Mouse (Mus musculus): Measurements from ENCODE around the gene Insl3. TPM values are rescaled to one million over a fixed set of nuclear protein-coding genes. Genes with fewer than 3 reads are reported as not detected.

Insl3 gene
- polyA plus RNA-seq, 1 experiment from 2014 or later = 1.3 TPM

DNA sequence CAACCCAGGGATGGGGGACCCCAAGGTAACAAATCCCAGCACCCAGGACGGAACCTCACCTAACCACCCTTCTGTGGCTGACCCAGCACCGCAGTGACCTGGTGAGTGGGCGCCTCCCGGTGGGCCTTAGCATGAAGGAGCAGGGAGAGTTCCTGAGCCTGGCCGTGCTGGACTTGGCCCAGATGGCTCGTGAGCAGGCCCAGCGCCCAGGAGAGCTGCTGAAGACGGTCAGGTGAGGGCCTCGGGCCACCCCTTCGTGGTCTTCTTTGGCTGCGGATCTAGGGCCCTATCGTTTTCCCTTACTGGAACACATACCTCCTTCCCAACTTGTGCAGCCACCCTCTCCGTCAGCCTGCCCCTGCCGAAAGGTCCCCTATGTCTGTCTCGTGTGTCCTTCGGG is 9.9 kb upstream of the Insl3 start:
- Histone ChIP-seq H3K9me3 (ENCODE audit: low read length) (no peaks in the 10 kb centered on the region), H3K27me3 (ENCODE audit: insufficient read depth, low read length) (peaks cover 17% of the 10 kb centered on the region; the same call in 1 of the 2 replicates), H3K36me3 (replicated peaks; ENCODE audit: insufficient read depth, low read length) (no peaks in the 10 kb centered on the region), H3K9ac (replicated peaks) (no peak overlapping the region), H3K4me2 (ENCODE audit: low read depth, low read length) (peak overlapping the region; percentile 47; the same call in 1 of the 2 replicates), H3K27ac (ENCODE audit: low read depth) (no peak overlapping the region), H3K4me1 (ENCODE audit: insufficient read depth) (peaks cover 18% of the 10 kb centered on the region), H3K4me3 (ENCODE audit: low read depth, low read length) (no peak overlapping the region)
- 65% methylated on average over 16 of the region's 16 CpGs for WGBS (ENCODE audit: insufficient replicate concordance)
- DNase-seq = no peak
- no peak for TF ChIP-seq EP300 (IDR thresholded peaks at IDR 0.05; ENCODE audit: low read depth)
- TF ChIP-seq CTCF (IDR thresholded peaks at IDR 0.05; ENCODE audit: low read depth) = no peak
- ATAC-seq = no peak

DNA sequence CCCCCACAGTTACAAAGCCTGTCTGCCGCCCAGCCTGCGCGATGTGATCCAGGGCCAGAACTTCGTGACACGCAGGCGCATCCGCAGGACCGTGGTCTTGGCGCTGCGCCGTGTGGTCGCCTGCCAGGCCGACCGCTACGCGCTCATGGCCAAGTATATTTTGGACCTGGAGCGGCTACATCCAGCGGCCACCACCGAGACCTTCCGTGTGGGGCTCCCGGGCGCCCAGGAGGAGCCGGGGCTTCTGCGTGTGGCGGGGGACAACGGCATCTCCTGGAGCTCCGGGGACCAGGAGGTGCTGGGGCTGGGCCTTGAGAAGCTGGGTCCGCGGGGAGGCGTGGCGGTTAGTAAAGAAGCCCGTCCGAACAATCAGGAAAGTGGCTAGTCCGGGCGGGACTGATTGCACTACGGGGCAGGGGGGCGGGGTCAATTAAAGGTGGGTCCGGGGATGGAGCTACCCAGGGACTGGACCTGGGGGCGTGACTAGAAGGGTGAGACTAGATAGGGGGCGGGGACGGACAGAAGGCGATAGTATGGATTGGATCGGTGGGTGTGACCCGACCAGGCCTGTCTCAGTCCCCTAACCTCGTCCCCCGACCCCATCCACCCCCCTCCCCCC is 9.4 kb upstream of the Insl3 start:
- no peak overlapping the region for H3K9ac ChIP-seq (replicated peaks)
- no peaks in the 10 kb centered on the region for H3K9me3 ChIP-seq (ENCODE audit: low read length)
- WGBS (ENCODE audit: insufficient replicate concordance) = 63% methylated on average over 44 of the region's 46 CpGs
- 0 out of 2 replicates have a peak overlapping the region, but pooled peaks have one; percentile 13 for H3K4me3 ChIP-seq (ENCODE audit: low read depth, low read length)
- no peaks in the 10 kb centered on the region for H3K36me3 ChIP-seq (replicated peaks; ENCODE audit: insufficient read depth, low read length)
- DNase-seq (no peak), ATAC-seq (no peak)
- peaks cover 18% of the 10 kb centered on the region for H3K4me1 ChIP-seq (ENCODE audit: insufficient read depth)
- H3K27ac ChIP-seq (ENCODE audit: low read depth) = no peak overlapping the region
- peaks cover 21% of the 10 kb centered on the region; the same call in 1 of the 2 replicates for H3K27me3 ChIP-seq (ENCODE audit: insufficient read depth, low read length)
- TF ChIP-seq EP300 (IDR thresholded peaks at IDR 0.05; ENCODE audit: low read depth) (no peak), CTCF (IDR thresholded peaks at IDR 0.05; ENCODE audit: low read depth) (no peak)
- peak overlapping the region; percentile 47 for H3K4me2 ChIP-seq (ENCODE audit: low read depth, low read length)

DNA sequence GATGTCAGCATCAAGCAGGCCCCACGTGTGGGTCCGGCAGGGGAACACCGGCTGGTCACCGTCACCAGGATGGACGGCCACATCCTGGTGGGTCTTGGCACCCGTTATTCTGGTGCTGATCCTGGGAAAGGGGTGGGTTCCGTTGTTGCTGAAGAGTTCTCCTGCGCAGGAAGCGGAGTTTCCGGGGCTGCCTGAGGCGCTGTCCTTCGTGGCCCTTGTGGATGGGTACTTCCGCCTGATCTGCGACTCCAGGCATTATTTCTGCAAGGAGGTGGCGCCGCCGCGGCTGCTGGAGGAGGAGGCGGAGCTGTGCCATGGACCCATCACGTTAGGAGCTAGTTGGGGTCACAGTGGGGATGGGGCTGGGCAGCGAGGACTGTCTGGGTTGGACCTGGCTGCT is 8.5 kb upstream of the Insl3 start:
- 75% methylated on average over 21 of the region's 21 CpGs for WGBS (ENCODE audit: insufficient replicate concordance)
- Histone ChIP-seq H3K27ac (ENCODE audit: low read depth) (no peak overlapping the region), H3K9me3 (ENCODE audit: low read length) (no peaks in the 10 kb centered on the region), H3K9ac (replicated peaks) (no peak overlapping the region), H3K4me2 (ENCODE audit: low read depth, low read length) (no peak overlapping the region), H3K4me3 (ENCODE audit: low read depth, low read length) (no peak overlapping the region), H3K27me3 (ENCODE audit: insufficient read depth, low read length) (peaks cover 28% of the 10 kb centered on the region; the same call in 1 of the 2 replicates), H3K4me1 (ENCODE audit: insufficient read depth) (peaks cover 18% of the 10 kb centered on the region), H3K36me3 (replicated peaks; ENCODE audit: insufficient read depth, low read length) (no peaks in the 10 kb centered on the region)
- ATAC-seq (no peak), DNase-seq (no peak)
- no peak for TF ChIP-seq CTCF (IDR thresholded peaks at IDR 0.05; ENCODE audit: low read depth)
- TF ChIP-seq EP300 (IDR thresholded peaks at IDR 0.05; ENCODE audit: low read depth) = 0 out of 2 replicates have a peak, but pooled peaks have one; percentile 20

DNA sequence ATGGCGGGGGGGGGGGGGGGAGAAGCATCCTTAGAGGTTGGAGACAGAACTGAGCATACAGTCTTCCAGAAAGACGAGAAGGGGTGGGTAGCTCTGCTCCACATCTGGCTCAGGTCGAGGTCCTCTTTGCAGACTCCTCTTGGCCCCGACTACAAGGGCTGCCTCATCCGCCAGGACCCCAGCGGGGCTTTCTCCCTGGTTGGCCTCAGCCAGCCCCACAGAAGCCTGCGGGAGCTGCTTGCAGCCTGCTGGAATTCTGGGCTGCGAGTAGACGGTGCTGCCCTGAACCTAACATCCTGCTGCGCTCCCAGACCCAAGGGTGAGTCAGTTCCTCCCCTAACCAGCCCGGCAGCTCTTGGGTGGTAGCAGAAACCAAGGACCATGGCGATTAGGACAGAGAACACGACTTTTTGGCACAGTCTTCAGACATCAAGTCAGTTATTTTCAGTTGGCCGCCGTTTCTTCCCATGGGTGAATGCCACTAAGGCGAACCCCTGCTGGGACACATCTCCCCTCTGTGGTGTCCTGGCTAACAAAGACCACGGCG is 7.6 kb upstream of the Insl3 start:
- 55% methylated on average over 17 of the region's 18 CpGs for WGBS (ENCODE audit: insufficient replicate concordance)
- H3K27me3 ChIP-seq (ENCODE audit: insufficient read depth, low read length) = peaks cover 37% of the 10 kb centered on the region; the same call in 1 of the 2 replicates
- no peak for ATAC-seq

DNA sequence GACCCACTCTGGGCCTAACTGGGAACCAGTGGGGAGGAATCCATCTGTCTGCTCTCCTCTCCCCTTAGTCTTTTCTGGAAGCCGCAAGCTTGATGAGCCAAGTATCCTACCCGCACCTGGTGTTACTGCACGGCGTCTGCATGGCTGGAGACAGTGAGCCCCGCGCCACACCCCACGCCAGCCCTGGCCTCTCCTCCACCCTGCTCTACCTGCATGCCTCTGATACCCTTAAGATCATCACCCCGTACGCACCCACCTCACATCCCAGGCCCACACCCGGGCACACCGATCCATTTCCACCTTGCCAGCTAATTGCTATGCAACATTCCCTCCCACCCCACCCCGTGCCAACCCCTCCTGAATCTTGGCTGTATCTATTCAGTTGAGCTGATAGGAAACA is 6.2 kb upstream of the Insl3 start:
- no peak overlapping the region for H3K27ac ChIP-seq (ENCODE audit: low read depth)
- H3K9me3 ChIP-seq (ENCODE audit: low read length) = no peaks in the 10 kb centered on the region
- H3K27me3 ChIP-seq (ENCODE audit: insufficient read depth, low read length) = peaks cover 50% of the 10 kb centered on the region
- peaks cover 8% of the 10 kb centered on the region for H3K4me1 ChIP-seq (ENCODE audit: insufficient read depth)
- H3K36me3 ChIP-seq (replicated peaks; ENCODE audit: insufficient read depth, low read length) = no peaks in the 10 kb centered on the region
- no peak overlapping the region for H3K9ac ChIP-seq (replicated peaks)
- H3K4me3 ChIP-seq (ENCODE audit: low read depth, low read length) = no peak overlapping the region
- WGBS (ENCODE audit: insufficient replicate concordance) = 82% methylated on average over 12 of the region's 12 CpGs
- H3K4me2 ChIP-seq (ENCODE audit: low read depth, low read length) = no peak overlapping the region
- no peak for ATAC-seq
- TF ChIP-seq CTCF (IDR thresholded peaks at IDR 0.05; ENCODE audit: low read depth) (no peak), EP300 (IDR thresholded peaks at IDR 0.05; ENCODE audit: low read depth) (no peak)
- no peak for DNase-seq

More for the DNA sequence above, 7.6 kb upstream of the Insl3 start:
- Histone ChIP-seq H3K9me3 (ENCODE audit: low read length) (no peaks in the 10 kb centered on the region), H3K36me3 (replicated peaks; ENCODE audit: insufficient read depth, low read length) (no peaks in the 10 kb centered on the region), H3K9ac (replicated peaks) (no peak overlapping the region), H3K4me2 (ENCODE audit: low read depth, low read length) (no peak overlapping the region), H3K4me3 (ENCODE audit: low read depth, low read length) (no peak overlapping the region), H3K4me1 (ENCODE audit: insufficient read depth) (peaks cover 13% of the 10 kb centered on the region), H3K27ac (ENCODE audit: low read depth) (no peak overlapping the region)
- no peak for DNase-seq
- TF ChIP-seq EP300 (IDR thresholded peaks at IDR 0.05; ENCODE audit: low read depth) = no peak
- TF ChIP-seq CTCF (IDR thresholded peaks at IDR 0.05; ENCODE audit: low read depth) = no peak

DNA sequence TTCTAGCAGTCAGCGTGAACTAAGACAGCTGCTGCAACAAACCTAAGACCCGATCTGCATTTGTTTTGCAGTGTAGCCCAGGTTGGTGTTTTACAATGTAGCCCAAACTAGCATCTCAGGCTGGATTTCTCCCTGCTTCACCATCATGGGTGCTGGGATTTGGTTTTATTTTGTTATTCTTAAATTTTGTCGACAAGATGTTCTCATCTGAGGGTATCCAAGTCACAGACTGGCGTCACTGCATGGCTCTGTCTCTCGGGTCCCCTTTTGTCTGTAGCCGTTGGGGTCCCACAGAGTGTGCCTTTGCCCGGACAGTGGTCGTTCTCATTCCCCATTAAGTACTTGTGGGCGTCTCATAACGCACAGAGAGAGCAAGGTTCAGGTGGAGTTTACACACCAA is 4.3 kb upstream of the Insl3 start:
- WGBS (ENCODE audit: insufficient replicate concordance) = 71% methylated on average over 10 of the region's 10 CpGs
- peaks cover 69% of the 10 kb centered on the region for H3K27me3 ChIP-seq (ENCODE audit: insufficient read depth, low read length)
- no peaks in the 10 kb centered on the region for H3K9me3 ChIP-seq (ENCODE audit: low read length)
- ATAC-seq = no peak
- no peak for TF ChIP-seq EP300 (IDR thresholded peaks at IDR 0.05; ENCODE audit: low read depth)
- TF ChIP-seq CTCF (IDR thresholded peaks at IDR 0.05; ENCODE audit: low read depth) = no peak
- peaks cover 5% of the 10 kb centered on the region; the same call in 1 of the 2 replicates for H3K4me1 ChIP-seq (ENCODE audit: insufficient read depth)
- no peak overlapping the region for H3K27ac ChIP-seq (ENCODE audit: low read depth)
- H3K4me3 ChIP-seq (ENCODE audit: low read depth, low read length) = no peak overlapping the region
- H3K4me2 ChIP-seq (ENCODE audit: low read depth, low read length) = no peak overlapping the region
- DNase-seq = no peak
- H3K36me3 ChIP-seq (replicated peaks; ENCODE audit: insufficient read depth, low read length) = no peaks in the 10 kb centered on the region
- no peak overlapping the region for H3K9ac ChIP-seq (replicated peaks)
